Mouse (Mus musculus): ENCODE results near the gene Phf23. TPM values are rescaled to one million over a fixed set of nuclear protein-coding genes. Genes with fewer than 3 reads are reported as not detected.

The Phf23 gene
- polyA plus RNA-seq (2012; ENCODE audit: low replicate concordance) = 67.4 and 84.5 TPM in 2 replicates

DNA sequence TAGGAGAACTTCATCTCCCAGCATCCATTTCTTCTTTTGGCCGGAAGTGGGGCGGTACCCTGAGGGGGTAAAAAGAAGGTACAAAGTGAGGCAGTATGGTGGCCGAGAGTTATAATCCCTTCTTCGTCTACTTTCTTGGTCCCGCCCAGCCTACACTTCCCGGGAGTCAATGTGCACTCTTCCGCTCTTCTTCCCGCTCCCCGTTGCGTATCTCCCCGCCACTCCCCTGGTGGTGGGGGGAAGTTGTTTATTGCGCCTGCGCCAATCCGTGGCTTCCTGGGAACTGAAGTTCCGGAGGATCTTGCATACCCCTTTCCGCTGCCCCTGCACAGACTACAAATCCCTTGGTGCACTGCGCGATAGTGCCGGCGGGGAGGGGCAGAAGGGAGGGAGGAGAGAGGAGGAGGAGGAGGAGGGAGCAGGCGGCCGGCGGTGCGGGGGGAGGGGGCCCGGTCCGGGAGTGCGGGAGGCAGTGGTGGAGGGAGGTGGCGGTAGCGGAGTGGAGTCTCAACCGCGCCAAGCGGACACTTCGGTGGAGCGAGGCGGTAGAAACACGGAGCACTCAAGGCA lies at the start of gene Phf23:
Phf23 (plus strand) TSS at position 387 of the 570 bp plus-strand sequence.

GRCm38 (mm10) chr11:69948066-69948762 lies 47.4 kb upstream of the Phf23 start, which contains the start of gene Slc2a4:
TSS of gene Slc2a4 (minus strand) at chr11:69948188.

GRCm38 (mm10) chr11:69964650-69965270 lies 30.8 kb upstream of the Phf23 start, which contains the start of gene Cldn7:
TSS of gene Cldn7 (plus strand) at chr11:69964779.

GRCm38 (mm10) chr11:69981141-69981762 lies 14.3 kb upstream of the Phf23 start, which contains the start of gene Ctdnep1:
TSS of gene Ctdnep1 (plus strand) at chr11:69981156.

GRCm38 (mm10) chr11:69982225-69982624 lies 13.4 kb upstream of the Phf23 start, which contains the start of gene Elp5:
TSS of gene Elp5 (minus strand) at chr11:69982517.

GRCm38 (mm10) chr11:69990850-69991691 lies 4.5 kb upstream of the Phf23 start, which contains the start of gene Gabarap:
TSS of gene Gabarap (plus strand) at chr11:69991143.

GRCm38 (mm10) chr11:70000396-70000898 lies 4.9 kb downstream of the Phf23 start, which contains the start of gene Dvl2:
TSS of gene Dvl2 (plus strand) at chr11:70000595.

DNA sequence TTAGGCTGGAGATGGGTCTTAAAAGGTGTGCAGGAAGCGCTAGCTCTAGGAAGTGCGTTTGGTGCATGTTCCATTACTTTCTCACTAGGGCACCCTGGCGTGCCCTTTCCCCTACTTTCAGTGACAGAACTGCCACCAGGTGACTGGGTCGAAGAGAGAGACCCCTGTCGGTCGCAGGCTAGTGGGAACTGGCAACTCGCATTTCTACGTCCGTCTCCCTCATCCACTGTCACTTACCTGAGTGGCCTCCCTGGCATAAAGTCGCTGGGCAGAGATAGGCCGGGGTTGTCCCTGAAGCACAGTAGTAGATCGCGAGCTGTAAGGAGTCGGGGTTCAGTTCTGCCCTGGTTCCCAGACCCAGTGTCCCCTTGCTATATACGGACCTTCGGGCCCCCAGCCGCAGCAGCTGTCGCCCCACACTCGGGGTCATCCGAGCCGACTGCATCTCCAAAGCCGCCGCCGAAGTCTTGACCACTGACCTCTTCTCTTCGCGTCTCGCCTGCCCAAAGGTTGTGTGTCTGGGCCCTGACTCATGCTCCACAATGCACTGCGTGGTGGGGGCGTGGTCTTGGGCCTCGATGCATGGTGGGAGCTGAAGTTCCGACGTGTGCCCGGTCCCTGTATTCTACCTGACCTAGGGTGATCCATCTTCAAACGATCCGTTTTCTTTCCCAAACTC lies 19.4 kb downstream of the Phf23 start, which contains the start of gene Acadvl:
Acadvl (minus strand) TSS at position 532 of the 679 bp plus-strand sequence.

DNA sequence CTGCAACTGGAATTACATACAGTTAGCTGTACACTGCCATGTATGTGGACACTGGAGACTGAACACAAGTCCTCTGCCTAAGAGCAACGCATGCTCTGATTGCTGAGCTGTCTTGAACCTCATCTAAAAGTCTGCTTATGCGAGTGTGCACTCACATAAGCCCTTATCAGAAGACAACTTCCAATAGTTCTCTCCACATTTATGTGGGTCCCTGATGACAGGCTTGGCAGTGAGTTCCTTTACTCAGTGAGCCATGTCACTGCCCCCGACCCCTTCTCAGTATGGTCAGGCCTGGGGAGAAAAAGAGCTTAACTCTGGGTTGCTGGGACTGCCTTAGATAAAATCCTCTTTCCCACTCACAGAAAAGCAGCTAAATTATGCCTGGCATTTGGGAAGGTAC lies 21.1 kb downstream of the Phf23 start, which contains the start of gene Dlg4:
Dlg4 (plus strand) TSS at position 274 of the 400 bp plus-strand sequence.

Other genes with a start within 250 kb of the Phf23 start
- gene Polr2a, start 237.1 kb upstream of the Phf23 start, polyA plus RNA-seq (2012; ENCODE audit: low replicate concordance) = 127 and 149 TPM in 2 replicates
- gene Slc35g3, start 233.8 kb upstream of the Phf23 start, polyA plus RNA-seq (2012; ENCODE audit: low replicate concordance) = not detected in 2 replicates
- 133 and 229 TPM in 2 replicates for gene Zbtb4, start 229.9 kb upstream of the Phf23 start, polyA plus RNA-seq (2012; ENCODE audit: low replicate concordance)
- gene Chrnb1, start 199.8 kb upstream of the Phf23 start, polyA plus RNA-seq (2012; ENCODE audit: low replicate concordance) = 2.3 and 2.5 TPM in 2 replicates
- gene Fgf11, start 193.9 kb upstream of the Phf23 start, polyA plus RNA-seq (2012; ENCODE audit: low replicate concordance) = 0.86 and 1.1 TPM in 2 replicates
- 0.17 and 0.45 TPM in 2 replicates for gene Tmem102, start 190.2 kb upstream of the Phf23 start, polyA plus RNA-seq (2012; ENCODE audit: low replicate concordance)
- gene Gm39566, start 180.5 kb upstream of the Phf23 start, polyA plus RNA-seq (2012; ENCODE audit: low replicate concordance) = not detected in 2 replicates
- gene Spem2, start 177.3 kb upstream of the Phf23 start, polyA plus RNA-seq (2012; ENCODE audit: low replicate concordance) = not detected in 2 replicates
- gene Spem1, start 173.6 kb upstream of the Phf23 start, polyA plus RNA-seq (2012; ENCODE audit: low replicate concordance) = not detected in 2 replicates
- gene Nlgn2, start 158.0 kb upstream of the Phf23 start, polyA plus RNA-seq (2012; ENCODE audit: low replicate concordance) = 3.5 and 7.7 TPM in 2 replicates
- 239 and 507 TPM in 2 replicates for gene Tmem256, start 157.3 kb upstream of the Phf23 start, polyA plus RNA-seq (2012; ENCODE audit: low replicate concordance)
- 37.9 and 61.0 TPM in 2 replicates for gene Plscr3, start 149.4 kb upstream of the Phf23 start, polyA plus RNA-seq (2012; ENCODE audit: low replicate concordance)
- gene Tnk1, start 137.0 kb upstream of the Phf23 start, polyA plus RNA-seq (2012; ENCODE audit: low replicate concordance) = 1.7 TPM in 1 of 2 replicates, not detected in the other
- gene Tmem95, start 117.8 kb upstream of the Phf23 start, polyA plus RNA-seq (2012; ENCODE audit: low replicate concordance) = not detected in 2 replicates
- gene Kctd11, start 114.4 kb upstream of the Phf23 start, polyA plus RNA-seq (2012; ENCODE audit: low replicate concordance) = 3.0 and 3.7 TPM in 2 replicates
- gene Acap1, start 100.2 kb upstream of the Phf23 start, polyA plus RNA-seq (2012; ENCODE audit: low replicate concordance) = 193 and 275 TPM in 2 replicates
- gene 2810408A11Rik, start 94.8 kb upstream of the Phf23 start, polyA plus RNA-seq (2012; ENCODE audit: low replicate concordance) = 1.1 and 1.5 TPM in 2 replicates
- gene Neurl4, start 94.7 kb upstream of the Phf23 start, polyA plus RNA-seq (2012; ENCODE audit: low replicate concordance) = 67.4 and 137 TPM in 2 replicates
- 109 and 212 TPM in 2 replicates for gene Gps2, start 81.9 kb upstream of the Phf23 start, polyA plus RNA-seq (2012; ENCODE audit: low replicate concordance)
- gene Eif5a, start 73.8 kb upstream of the Phf23 start, polyA plus RNA-seq (2012; ENCODE audit: low replicate concordance) = 938 and 1,043 TPM in 2 replicates
- 0.54 and 2.7 TPM in 2 replicates for gene Ybx2, start 60.0 kb upstream of the Phf23 start, polyA plus RNA-seq (2012; ENCODE audit: low replicate concordance)
- 15.8 TPM in 1 of 2 replicates, not detected in the other for gene Slc2a4, start 47.6 kb upstream of the Phf23 start, polyA plus RNA-seq (2012; ENCODE audit: low replicate concordance)
- 0.27 and 0.88 TPM in 2 replicates for gene Cldn7, start 31.0 kb upstream of the Phf23 start, polyA plus RNA-seq (2012; ENCODE audit: low replicate concordance)
- gene Ctdnep1, start 14.6 kb upstream of the Phf23 start, polyA plus RNA-seq (2012; ENCODE audit: low replicate concordance) = 123 and 255 TPM in 2 replicates
- gene Elp5, start 13.3 kb upstream of the Phf23 start, polyA plus RNA-seq (2012; ENCODE audit: low replicate concordance) = 11.9 and 17.1 TPM in 2 replicates
- gene Gabarap, start 4.6 kb upstream of the Phf23 start, polyA plus RNA-seq (2012; ENCODE audit: low replicate concordance) = 344 and 452 TPM in 2 replicates
- 49.3 and 51.4 TPM in 2 replicates for gene Dvl2, start 4.8 kb downstream of the Phf23 start, polyA plus RNA-seq (2012; ENCODE audit: low replicate concordance)
- gene Acadvl, start 19.6 kb downstream of the Phf23 start, polyA plus RNA-seq (2012; ENCODE audit: low replicate concordance) = 24.5 and 32.0 TPM in 2 replicates
- 12.5 and 18.5 TPM in 2 replicates for gene Dlg4, start 21.2 kb downstream of the Phf23 start, polyA plus RNA-seq (2012; ENCODE audit: low replicate concordance)
- not detected in 2 replicates for gene Asgr1, start 58.3 kb downstream of the Phf23 start, polyA plus RNA-seq (2012; ENCODE audit: low replicate concordance)
- 0.13 and 0.17 TPM in 2 replicates for gene Asgr2, start 96.9 kb downstream of the Phf23 start, polyA plus RNA-seq (2012; ENCODE audit: low replicate concordance)
- gene Mgl2, start 134.6 kb downstream of the Phf23 start, polyA plus RNA-seq (2012; ENCODE audit: low replicate concordance) = 0.10 TPM in 1 of 2 replicates, not detected in the other
- gene Clec10a, start 160.4 kb downstream of the Phf23 start, polyA plus RNA-seq (2012; ENCODE audit: low replicate concordance) = 1.1 and 2.2 TPM in 2 replicates
- gene Slc16a11, start 217.0 kb downstream of the Phf23 start, polyA plus RNA-seq (2012; ENCODE audit: low replicate concordance) = 0.42 and 1.8 TPM in 2 replicates
- 4.8 and 6.9 TPM in 2 replicates for gene Slc16a13, start 225.3 kb downstream of the Phf23 start, polyA plus RNA-seq (2012; ENCODE audit: low replicate concordance)
- 1.2 and 1.7 TPM in 2 replicates for gene Bcl6b, start 234.0 kb downstream of the Phf23 start, polyA plus RNA-seq (2012; ENCODE audit: low replicate concordance)
- 63.8 and 101 TPM in 2 replicates for gene 0610010K14Rik, start 242.1 kb downstream of the Phf23 start, polyA plus RNA-seq (2012; ENCODE audit: low replicate concordance)
- 2.8 and 4.1 TPM in 2 replicates for gene Gm21988, start 244.1 kb downstream of the Phf23 start, polyA plus RNA-seq (2012; ENCODE audit: low replicate concordance)
- 44.8 and 229 TPM in 2 replicates for gene Rnasek, start 244.1 kb downstream of the Phf23 start, polyA plus RNA-seq (2012; ENCODE audit: low replicate concordance)

Data from hematopoietic multipotent progenitor cell, adult 10-12 weeks (in vitro differentiated cells).